Mouse (Mus musculus) forebrain, embryonic 15.5 days (tissue): ENCODE data around the gene Barx2. TPM values are rescaled to one million over a fixed set of nuclear protein-coding genes. Genes with fewer than 3 reads are reported as not detected.

Source experiments
- ATAC-seq: fragments of 200-750 bp; cut with Nextera tagmentation; replicated peaks from 2 replicates; pipeline ENCODE4 v1.8.0; 2017; ENCODE audit warnings: mild to moderate bottlenecking, moderate TSS enrichment, moderate library complexity
- H3K27ac ChIP-seq: fragments of 300-500 bp; sonication (generic); replicated peaks from 2 replicates; pipeline ENCODE4 v1.5.1; 2015; ENCODE audit warnings: mild to moderate bottlenecking, inconsistent platforms
- H3K27me3 ChIP-seq: fragments of 300-500 bp; sonication (generic); 2 replicates; pipeline ENCODE4 v1.6.1; 2015; ENCODE audit warnings: inconsistent platforms
- H3K36me3 ChIP-seq: fragments of 300-500 bp; sonication (generic); 2 replicates; pipeline ENCODE4 v1.6.1; 2015; ENCODE audit warnings: mild to moderate bottlenecking, inconsistent platforms
- H3K4me1 ChIP-seq: fragments of 300-500 bp; sonication (generic); 2 replicates; pipeline ENCODE4 v1.6.1; 2015; ENCODE audit warnings: inconsistent platforms
- H3K4me2 ChIP-seq: fragments of 300-500 bp; sonication (generic); replicated peaks from 2 replicates; pipeline ENCODE4 v1.6.1; 2015; ENCODE audit warnings: mild to moderate bottlenecking, inconsistent platforms
- H3K4me3 ChIP-seq: fragments of 300-500 bp; sonication (generic); 2 replicates; pipeline ENCODE4 v1.5.1; 2015; ENCODE audit warnings: mild to moderate bottlenecking, inconsistent platforms
- H3K9ac ChIP-seq: fragments of 300-500 bp; sonication (generic); replicated peaks from 2 replicates; pipeline ENCODE4 v1.6.1; 2015; ENCODE audit warnings: mild to moderate bottlenecking, inconsistent platforms
- H3K9me3 ChIP-seq: fragments of 300-500 bp; sonication (generic); 2 replicates; pipeline ENCODE4 v1.6.1; 2016; ENCODE audit warnings: inconsistent platforms
- WGBS: fragments of 180-500 bp; shearing (Covaris S2); methylation state at CpG from one replicate; pipeline ENCODE4 v1.1.7; 2015; ENCODE audit warnings: mixed read lengths; 5-methylcytosine and 5-hydroxymethylcytosine counted together
- polyA plus RNA-seq: library from polyadenylated mRNA; unstranded; fragments of >200 nt; fragmentation: Nextera tagmentation; extraction: Ambion mirVana; gene quantifications from 2 replicates; pipeline ENCODE4 v1.2.1, GENCODE M21; 2015

Barx2 gene
- polyA plus RNA-seq, 1 experiment from 2014 or later = 0.22 TPM

DNA sequence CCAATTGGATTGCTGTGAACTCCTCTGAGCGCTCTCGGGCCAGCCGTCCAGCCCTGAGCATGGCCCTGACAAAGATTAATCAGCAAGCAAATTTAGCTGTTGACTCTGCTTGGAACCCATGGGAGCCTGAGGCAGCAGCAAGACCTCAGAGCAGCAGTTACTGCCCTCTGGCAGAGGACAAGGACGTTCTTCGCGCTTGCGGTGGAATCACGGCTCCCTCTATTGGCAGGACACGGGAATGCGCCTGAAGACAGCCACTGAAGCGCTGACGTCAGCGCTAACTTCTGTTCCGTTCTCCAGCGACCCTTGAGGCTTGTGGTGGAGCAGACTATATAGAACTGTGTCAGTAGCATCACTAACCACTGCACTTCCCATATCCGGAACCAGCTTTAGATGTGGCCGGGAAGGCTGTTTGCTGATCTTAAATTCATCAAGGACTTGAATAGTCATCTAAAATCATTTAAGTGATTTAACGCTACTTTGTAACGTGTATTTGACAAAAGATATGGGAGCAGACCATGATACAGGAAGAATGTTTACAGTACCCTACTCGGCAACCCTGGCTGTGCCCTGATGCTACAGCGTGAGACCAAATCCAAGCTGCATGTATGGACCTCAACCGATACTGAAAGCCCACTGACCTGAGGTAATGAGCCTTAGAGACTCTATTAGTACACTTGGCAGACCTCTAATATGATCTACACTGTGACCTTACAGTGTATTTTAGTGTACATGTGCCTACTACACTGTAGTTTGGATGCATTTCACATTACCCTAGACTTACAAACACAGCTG, 12.8 kb upstream of the Barx2 start:
- 21% methylated on average over 22 of the region's 22 CpGs for WGBS
- Histone ChIP-seq H3K27me3 (no peaks in the 10 kb centered on the region), H3K36me3 (no peaks in the 10 kb centered on the region), H3K4me1 (peaks cover 6% of the 10 kb centered on the region), H3K4me3 (no peak overlapping the region), H3K9me3 (no peaks in the 10 kb centered on the region), H3K4me2 (peak overlapping the region; percentile 31), H3K27ac (no peak overlapping the region), H3K9ac (no peak overlapping the region)
- peak; percentile 79 for ATAC-seq

GRCm38 (mm10) chr9:31923529-31923928, 10.3 kb upstream of the Barx2 start:
- H3K9ac ChIP-seq = no peak overlapping the region
- H3K9me3 ChIP-seq = no peaks in the 10 kb centered on the region
- H3K4me3 ChIP-seq = no peak overlapping the region
- no peak for ATAC-seq
- H3K4me2 ChIP-seq = no peak overlapping the region
- no peaks in the 10 kb centered on the region for H3K36me3 ChIP-seq
- WGBS = 84% methylated on average over 7 of the region's 7 CpGs
- peaks cover 6% of the 10 kb centered on the region for H3K4me1 ChIP-seq
- no peak overlapping the region for H3K27ac ChIP-seq
- H3K27me3 ChIP-seq = peaks cover 12% of the 10 kb centered on the region

DNA sequence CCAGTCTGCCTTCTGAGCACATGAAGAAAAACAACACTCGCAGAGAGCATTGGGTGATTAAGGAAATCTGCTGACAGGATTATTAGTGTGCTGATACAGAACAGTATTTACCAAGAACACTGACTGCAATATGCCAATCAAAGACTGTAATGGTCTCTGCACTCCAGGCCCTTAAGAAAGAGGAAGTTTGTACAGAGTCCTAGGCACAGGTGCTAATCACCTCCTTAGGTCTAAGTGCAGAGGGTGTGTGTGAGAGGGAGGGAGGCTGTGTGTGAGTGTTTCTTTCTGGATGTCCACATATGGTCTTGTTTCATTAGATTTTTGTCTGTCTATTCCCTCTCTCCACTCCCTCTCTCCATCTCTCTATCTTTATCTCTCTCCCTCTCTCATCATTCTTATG, 6.5 kb upstream of the Barx2 start:
- H3K9ac ChIP-seq = no peak overlapping the region

GRCm38 (mm10) chr9:31916421-31916820, 3.2 kb upstream of the Barx2 start:
- peaks cover 78% of the 10 kb centered on the region for H3K27me3 ChIP-seq
- WGBS = 9% methylated on average over 9 of the region's 9 CpGs

More for the DNA sequence above, 6.5 kb upstream of the Barx2 start:
- H3K4me1 ChIP-seq = peaks cover 4% of the 10 kb centered on the region
- H3K4me2 ChIP-seq = no peak overlapping the region
- H3K36me3 ChIP-seq = no peaks in the 10 kb centered on the region
- H3K4me3 ChIP-seq = no peak overlapping the region
- 30% methylated on average over 1 of the region's 1 CpGs for WGBS
- ATAC-seq = no peak
- no peak overlapping the region for H3K27ac ChIP-seq
- peaks cover 45% of the 10 kb centered on the region for H3K27me3 ChIP-seq
- H3K9me3 ChIP-seq = no peaks in the 10 kb centered on the region

DNA sequence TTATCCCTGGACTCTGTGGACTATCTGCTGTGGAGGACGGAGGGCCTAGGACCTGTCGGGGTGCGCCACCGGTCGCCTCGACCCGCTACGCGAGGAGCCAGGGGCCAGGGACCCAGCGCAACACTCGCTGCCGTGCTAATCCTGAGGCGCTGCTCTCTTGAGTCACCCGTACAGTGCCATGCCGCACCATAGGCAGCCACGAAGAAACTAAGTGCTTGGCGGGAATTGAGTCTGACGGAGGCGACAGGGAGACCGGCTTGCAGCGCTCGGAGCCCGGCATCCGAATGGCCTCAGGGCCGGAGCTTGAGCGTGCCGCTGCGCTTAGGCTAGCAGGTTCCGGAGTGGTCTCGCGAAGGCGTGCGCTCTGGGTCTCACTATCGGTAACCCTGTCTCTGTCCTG, 1.6 kb upstream of the Barx2 start:
- peaks cover 92% of the 10 kb centered on the region for H3K27me3 ChIP-seq
- peak overlapping the region; percentile 17 for H3K4me3 ChIP-seq
- no peaks in the 10 kb centered on the region for H3K9me3 ChIP-seq
- ATAC-seq = peak; percentile 23; the same call in 1 of the 2 replicates
- H3K27ac ChIP-seq = no peak overlapping the region
- peak overlapping the region; percentile 80 for H3K4me2 ChIP-seq
- WGBS = under 1% methylated on average over 34 of the region's 34 CpGs
- no peak overlapping the region for H3K9ac ChIP-seq
- H3K4me1 ChIP-seq = peaks cover 26% of the 10 kb centered on the region
- H3K36me3 ChIP-seq = no peaks in the 10 kb centered on the region

More at GRCm38 (mm10) chr9:31916421-31916820, 3.2 kb upstream of the Barx2 start:
- Histone ChIP-seq H3K9me3 (no peaks in the 10 kb centered on the region), H3K27ac (no peak overlapping the region), H3K36me3 (no peaks in the 10 kb centered on the region), H3K4me1 (peaks cover 26% of the 10 kb centered on the region), H3K9ac (no peak overlapping the region), H3K4me2 (no peak overlapping the region), H3K4me3 (no peak overlapping the region)
- ATAC-seq = no peak

DNA sequence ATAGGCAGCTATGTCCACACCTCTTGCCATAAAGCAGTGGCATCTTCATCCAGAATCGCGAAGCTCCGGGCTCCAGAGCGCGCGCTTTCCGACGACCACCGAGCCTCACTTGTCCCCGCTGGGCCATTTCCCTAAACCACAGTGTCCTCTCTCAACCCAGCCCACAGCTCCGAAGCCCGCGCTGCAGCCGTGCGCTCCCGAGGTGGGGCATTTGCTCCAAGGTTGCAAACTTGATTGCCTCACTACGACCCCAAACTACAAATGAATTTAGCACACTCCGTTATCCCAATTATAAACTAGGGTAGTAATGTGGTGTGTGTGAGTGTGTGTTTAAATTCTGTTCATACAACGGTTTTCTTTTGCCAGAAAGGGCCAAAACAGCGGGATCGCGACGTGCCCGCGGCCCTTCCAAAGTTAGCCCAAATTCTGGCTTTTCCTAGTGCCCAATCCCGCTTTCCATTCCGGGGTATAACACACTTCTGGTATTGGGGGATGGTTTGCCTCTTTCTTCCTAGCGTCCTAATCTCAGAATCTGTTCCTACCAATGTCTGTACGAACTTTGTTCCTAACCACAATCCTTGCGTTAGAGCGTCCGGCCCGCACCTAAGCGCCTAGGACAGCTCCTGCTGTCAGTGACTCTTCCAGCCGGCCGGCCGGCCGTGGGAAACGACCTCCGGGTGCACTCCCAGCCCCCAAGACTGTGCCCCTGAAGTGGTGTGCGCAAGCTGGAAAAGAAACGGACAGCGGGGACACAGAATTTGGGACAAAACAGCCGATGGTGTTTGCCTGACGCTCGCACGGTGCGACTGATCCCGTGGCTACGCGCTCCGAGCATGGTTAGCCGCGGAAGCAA, 703 bp upstream of the Barx2 start:
- WGBS = under 1% methylated on average over 54 of the region's 54 CpGs
- Histone ChIP-seq H3K27me3 (peaks cover 90% of the 10 kb centered on the region), H3K4me3 (peak overlapping the region; percentile 45), H3K9me3 (no peaks in the 10 kb centered on the region), H3K36me3 (no peaks in the 10 kb centered on the region), H3K4me1 (peaks cover 26% of the 10 kb centered on the region), H3K27ac (no peak overlapping the region), H3K9ac (peak overlapping the region; percentile 28; the same call in 1 of the 2 replicates), H3K4me2 (peak overlapping the region; percentile 80)
- no peak for ATAC-seq

DNA sequence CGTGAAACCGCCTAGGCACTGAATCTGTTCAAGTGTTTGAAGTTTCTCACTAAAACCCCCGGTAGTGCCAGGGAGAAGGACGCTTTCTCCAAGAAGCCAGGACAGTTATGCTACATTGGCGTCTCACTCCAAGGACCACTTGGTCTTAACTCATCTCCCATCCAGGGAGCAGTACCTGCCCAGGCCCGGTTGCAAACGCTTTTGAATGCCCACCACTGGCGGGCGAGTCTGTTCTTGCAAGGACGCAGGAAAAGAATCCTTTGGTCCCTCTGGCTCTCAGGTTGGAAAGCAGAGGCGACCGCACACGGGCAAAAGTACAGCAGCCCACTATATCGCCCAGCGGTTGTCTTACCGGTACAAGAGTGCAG, 725 bp downstream of the Barx2 start:
- Histone ChIP-seq H3K9ac (no peak overlapping the region), H3K27ac (no peak overlapping the region), H3K4me1 (peaks cover 26% of the 10 kb centered on the region), H3K9me3 (no peaks in the 10 kb centered on the region), H3K36me3 (no peaks in the 10 kb centered on the region), H3K4me3 (peak overlapping the region; percentile 45), H3K27me3 (peaks cover 90% of the 10 kb centered on the region), H3K4me2 (peak overlapping the region; percentile 80)
- ATAC-seq = no peak
- WGBS = 3% methylated on average over 16 of the region's 16 CpGs

DNA sequence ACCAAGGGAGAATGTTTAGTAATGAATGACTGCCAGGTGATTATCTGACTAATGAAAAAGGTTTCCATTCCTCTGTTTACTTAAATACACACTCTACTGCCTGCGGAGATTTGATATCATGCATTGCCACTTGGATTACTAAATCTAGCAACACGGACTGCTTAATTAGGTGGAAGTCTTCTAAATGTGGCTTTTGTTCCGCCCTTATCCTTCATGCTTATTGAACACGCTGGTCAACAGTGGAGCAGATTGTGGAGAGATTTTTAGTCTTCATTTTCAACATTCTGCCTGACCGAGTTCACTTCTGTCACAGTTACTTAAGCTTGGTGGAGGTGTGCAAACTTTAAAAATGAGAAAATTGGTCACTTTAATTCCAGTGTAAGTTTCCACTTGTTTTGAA, 3.0 kb downstream of the Barx2 start:
- Histone ChIP-seq H3K9ac (no peak overlapping the region), H3K27ac (no peak overlapping the region), H3K4me2 (no peak overlapping the region), H3K9me3 (no peaks in the 10 kb centered on the region), H3K36me3 (no peaks in the 10 kb centered on the region), H3K27me3 (peaks cover 70% of the 10 kb centered on the region), H3K4me3 (no peak overlapping the region), H3K4me1 (peaks cover 26% of the 10 kb centered on the region)
- ATAC-seq = no peak
- WGBS = 11% methylated on average over 5 of the region's 5 CpGs

DNA sequence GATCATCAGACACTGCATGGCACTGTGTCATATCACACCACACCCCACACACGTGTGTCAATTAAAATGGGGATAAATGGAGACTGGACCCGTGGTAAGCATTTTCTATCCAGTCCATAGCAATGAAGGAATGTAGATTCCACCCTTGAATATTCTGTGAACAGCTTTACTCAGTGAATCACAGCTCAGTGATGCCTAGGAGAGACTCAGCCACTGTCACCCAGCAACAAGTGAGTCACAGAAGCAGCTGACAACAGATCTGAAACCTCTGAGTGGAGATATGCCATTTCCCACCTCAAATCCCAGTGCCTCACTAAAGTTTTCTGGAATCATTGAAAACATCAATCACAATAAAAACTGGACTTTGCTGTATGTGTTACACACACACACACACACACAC, 11.5 kb downstream of the Barx2 start:
- 85% methylated on average over 2 of the region's 2 CpGs for WGBS
- Histone ChIP-seq H3K4me1 (no peaks in the 10 kb centered on the region), H3K36me3 (no peaks in the 10 kb centered on the region), H3K9me3 (no peaks in the 10 kb centered on the region), H3K27ac (no peak overlapping the region), H3K4me3 (no peak overlapping the region), H3K27me3 (no peaks in the 10 kb centered on the region), H3K9ac (no peak overlapping the region), H3K4me2 (no peak overlapping the region)
- ATAC-seq = no peak

DNA sequence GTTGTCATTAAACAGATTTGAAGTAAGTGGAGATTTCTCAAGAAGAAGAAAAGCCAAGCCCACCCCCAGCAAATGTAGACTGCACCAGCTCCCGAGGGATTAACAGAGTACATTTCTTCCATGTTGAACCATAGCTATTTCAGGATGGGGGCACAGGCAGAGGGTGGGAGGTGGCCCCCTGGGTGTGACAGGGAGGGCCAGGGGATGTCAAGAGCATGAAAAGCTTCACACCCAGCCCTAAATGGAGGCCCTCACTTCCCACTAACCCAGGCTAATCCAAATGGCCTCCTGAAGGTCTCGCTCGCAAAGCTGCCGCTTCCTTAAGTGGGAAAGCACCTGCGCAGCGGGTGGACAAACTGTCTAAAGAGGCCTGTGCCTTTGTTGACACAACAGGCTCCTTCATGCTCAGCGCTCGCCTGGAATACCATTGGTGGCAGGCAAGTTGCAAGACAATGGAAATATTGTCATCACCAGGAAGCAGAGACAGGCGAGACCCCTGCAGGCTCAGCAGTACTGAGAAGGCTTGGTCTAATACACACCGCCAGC, 18.4 kb downstream of the Barx2 start:
- H3K9me3 ChIP-seq = no peaks in the 10 kb centered on the region
- 41% methylated on average over 10 of the region's 10 CpGs for WGBS
- H3K27ac ChIP-seq = no peak overlapping the region
- H3K4me3 ChIP-seq = no peak overlapping the region
- H3K27me3 ChIP-seq = no peaks in the 10 kb centered on the region
- H3K4me1 ChIP-seq = no peaks in the 10 kb centered on the region
- no peak overlapping the region for H3K4me2 ChIP-seq
- H3K36me3 ChIP-seq = no peaks in the 10 kb centered on the region
- H3K9ac ChIP-seq = no peak overlapping the region
- ATAC-seq = no peak

DNA sequence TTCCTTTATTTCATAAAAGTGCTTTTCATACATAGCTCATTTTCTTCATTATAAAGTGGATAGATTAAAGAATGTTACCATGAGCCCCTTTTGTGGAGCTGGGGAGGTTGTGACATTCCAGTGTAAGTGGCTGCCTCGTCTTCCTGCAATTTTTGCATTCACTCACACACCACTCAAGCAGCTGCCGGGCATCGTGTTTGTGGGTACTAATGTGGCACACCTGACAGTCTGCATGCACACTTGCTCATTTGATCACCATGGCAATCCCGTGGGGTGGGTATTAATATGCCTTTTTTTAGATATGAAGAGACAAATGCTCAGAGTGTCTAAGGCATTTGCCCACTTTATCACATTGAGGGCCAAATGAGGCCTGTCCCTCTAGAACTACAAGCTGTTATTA, 24.9 kb downstream of the Barx2 start:
- Histone ChIP-seq H3K9me3 (no peaks in the 10 kb centered on the region), H3K4me1 (no peaks in the 10 kb centered on the region), H3K27ac (no peak overlapping the region), H3K9ac (no peak overlapping the region), H3K36me3 (no peaks in the 10 kb centered on the region), H3K4me2 (no peak overlapping the region), H3K4me3 (no peak overlapping the region), H3K27me3 (no peaks in the 10 kb centered on the region)
- 68% methylated on average over 4 of the region's 4 CpGs for WGBS
- ATAC-seq = no peak

DNA sequence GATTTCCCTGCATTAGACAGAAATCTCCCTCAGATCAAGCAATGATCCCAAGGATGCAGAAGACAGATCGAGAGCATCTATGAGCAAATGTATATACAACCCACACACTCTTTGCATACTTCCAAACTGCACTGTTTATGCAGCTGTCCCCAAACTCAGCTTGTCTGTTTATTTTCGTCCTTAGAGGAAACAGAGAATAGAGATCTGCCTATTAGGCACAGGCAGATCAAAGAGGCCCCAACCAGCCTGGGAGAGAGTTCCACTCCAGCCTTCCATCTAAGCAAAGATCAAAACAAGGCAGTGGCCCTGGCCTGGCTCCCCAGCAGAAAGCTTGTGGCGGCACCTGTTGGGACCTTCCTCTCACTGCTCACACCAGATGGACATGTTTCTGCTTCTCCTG, 27.0 kb downstream of the Barx2 start:
- no peak for ATAC-seq
- Histone ChIP-seq H3K9me3 (no peaks in the 10 kb centered on the region), H3K4me2 (no peak overlapping the region), H3K9ac (no peak overlapping the region), H3K4me1 (no peaks in the 10 kb centered on the region), H3K4me3 (no peak overlapping the region), H3K36me3 (no peaks in the 10 kb centered on the region), H3K27me3 (no peaks in the 10 kb centered on the region), H3K27ac (no peak overlapping the region)
- 69% methylated on average over 3 of the region's 3 CpGs for WGBS
